Mouse (Mus musculus): ENCODE data around the gene Lrrc28.

The Lrrc28 gene

GRCm38 (mm10) chr7:67487889-67488411, 157.1 kb downstream of the Lrrc28 start:
- DNase-seq (ENCODE audit: low read depth, low spot score), result no peak

- no peak for DNase-seq (ENCODE audit: low read depth, low spot score)
These were observed 157.9 kb downstream of the Lrrc28 start for GRCm38 (mm10) chr7:67486925-67487760.

GRCm38 (mm10) chr7:67486417-67486816, 158.7 kb downstream of the Lrrc28 start:
- no peak for DNase-seq (ENCODE audit: low read depth, low spot score)

- no peak for DNase-seq (ENCODE audit: low read depth, low spot score)
These were observed 161.4 kb downstream of the Lrrc28 start for GRCm38 (mm10) chr7:67483698-67484097.

GRCm38 (mm10) chr7:67479576-67480413, 165.3 kb downstream of the Lrrc28 start:
- DNase-seq (ENCODE audit: low read depth, low spot score), result no peak

- DNase-seq (ENCODE audit: low read depth, low spot score), result no peak
These were observed 165.9 kb downstream of the Lrrc28 start for GRCm38 (mm10) chr7:67479168-67479567.

- no peak for DNase-seq (ENCODE audit: low read depth, low spot score)
These were observed 167.1 kb downstream of the Lrrc28 start for GRCm38 (mm10) chr7:67477996-67478395.

- DNase-seq (ENCODE audit: low read depth, low spot score), result no peak
These were observed 173.8 kb downstream of the Lrrc28 start for GRCm38 (mm10) chr7:67471295-67471694.

GRCm38 (mm10) chr7:67468802-67469408, 176.2 kb downstream of the Lrrc28 start:
- no peak for DNase-seq (ENCODE audit: low read depth, low spot score)

GRCm38 (mm10) chr7:67468180-67468579, 176.9 kb downstream of the Lrrc28 start:
- DNase-seq (ENCODE audit: low read depth, low spot score), result no peak

GRCm38 (mm10) chr7:67466322-67466721, 178.7 kb downstream of the Lrrc28 start:
- no peak for DNase-seq (ENCODE audit: low read depth, low spot score)

GRCm38 (mm10) chr7:67464633-67465032, 180.4 kb downstream of the Lrrc28 start:
- no peak for DNase-seq (ENCODE audit: low read depth, low spot score)

- DNase-seq (ENCODE audit: low read depth, low spot score), result no peak
These were observed 181.5 kb downstream of the Lrrc28 start for GRCm38 (mm10) chr7:67463565-67463964.
